Mouse (Mus musculus): ENCODE data around the gene Zfp712.

The Zfp712 gene

DNA sequence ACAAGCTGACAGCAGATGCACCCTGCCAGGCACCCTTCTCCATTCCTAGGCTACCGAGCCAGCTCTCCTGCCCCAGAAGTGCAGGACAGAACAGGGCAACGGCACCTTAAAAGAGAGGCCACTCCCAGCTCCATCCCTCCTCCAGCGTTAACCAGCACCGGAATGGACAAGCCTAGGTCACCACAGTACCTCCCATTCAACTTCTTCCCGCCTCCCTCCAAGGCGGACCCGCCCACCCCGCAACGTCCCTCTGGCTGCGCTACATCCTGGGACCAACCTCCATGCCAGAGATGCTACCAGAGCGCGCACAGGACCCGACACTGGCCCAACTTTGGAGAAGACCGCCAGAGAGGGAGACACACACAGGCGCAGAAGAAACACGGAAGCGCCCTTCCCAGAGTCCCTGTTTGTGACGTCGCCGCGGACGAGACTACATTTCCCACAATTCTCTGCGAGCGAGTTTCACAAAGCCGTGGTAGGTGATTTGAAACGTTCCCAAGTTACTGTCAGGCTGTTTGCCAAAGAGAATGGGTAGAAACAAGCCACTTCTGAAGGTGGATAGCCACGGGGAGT, at the start of gene Zfp712:
Zfp712 (minus strand) TSS at position 385 of the 573 bp plus-strand sequence.
- DNase-seq (ENCODE audit: low read depth), result peak; percentile 95

- DNase-seq (ENCODE audit: low read depth), result no peak
Observed at GRCm38 (mm10) chr13:67108821-67109206, 47.8 kb upstream of the Zfp712 start.

DNA sequence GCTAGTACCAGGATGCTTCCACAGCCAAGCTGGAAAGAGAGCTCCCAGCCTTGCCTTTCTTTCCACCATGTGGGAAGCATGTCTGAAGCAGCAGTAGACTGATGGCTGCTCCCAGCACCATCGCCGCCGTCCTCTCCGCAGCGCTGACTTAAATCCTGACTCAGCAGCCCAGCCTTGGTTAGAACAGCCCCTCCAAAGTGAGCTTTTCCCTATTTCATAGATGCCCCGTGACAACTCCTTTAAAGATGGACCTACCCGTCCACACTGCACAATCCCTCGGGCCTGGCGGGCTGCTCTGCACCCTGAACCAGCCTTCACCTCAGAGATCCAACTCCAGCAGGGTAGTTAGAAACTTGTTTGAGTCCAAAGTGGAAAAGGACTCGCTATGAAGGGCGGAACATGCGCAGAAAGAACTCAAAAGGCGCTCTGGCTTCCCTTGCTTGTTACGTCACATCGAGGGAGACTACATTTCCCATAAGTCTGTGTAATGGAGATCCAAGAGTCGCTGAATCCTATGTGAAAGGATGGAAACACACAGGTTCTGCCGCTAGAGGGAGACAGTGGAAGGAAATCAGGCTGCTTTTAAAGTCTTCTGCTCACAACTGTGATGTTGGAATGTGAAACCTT, 47.3 kb upstream of the Zfp712 start, which contains the start of gene Gm28557:
Gm28557 (minus strand) TSS at position 411 of the 627 bp plus-strand sequence.
- DNase-seq (ENCODE audit: low read depth), result peak; percentile 99

- no peak for DNase-seq (ENCODE audit: low read depth)
Observed at GRCm38 (mm10) chr13:67107681-67108080, 46.7 kb upstream of the Zfp712 start.

DNA sequence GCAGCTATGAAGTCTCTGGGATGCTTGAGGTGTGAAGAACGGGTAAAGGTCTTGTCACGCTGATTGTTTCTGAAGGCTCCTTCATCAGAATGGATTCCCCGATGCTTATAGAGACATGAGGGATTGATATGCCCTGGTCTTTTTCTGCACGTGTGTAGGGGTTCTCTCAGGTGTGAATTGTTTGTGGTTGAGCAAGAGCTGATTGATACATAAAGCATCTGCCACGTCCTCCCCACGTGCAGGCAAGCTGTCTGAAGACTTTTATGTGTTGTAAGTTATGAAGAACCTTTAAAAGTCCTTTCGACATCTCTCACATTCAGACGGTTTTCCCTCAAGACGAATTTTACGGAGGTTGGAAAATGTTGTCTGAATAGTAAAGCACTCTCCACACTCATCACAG, 36.9 kb upstream of the Zfp712 start, which contains the start of gene Zfp708:
Zfp708 (minus strand) TSS at position 101 of the 400 bp plus-strand sequence.
- DNase-seq (ENCODE audit: low read depth), result no peak

DNA sequence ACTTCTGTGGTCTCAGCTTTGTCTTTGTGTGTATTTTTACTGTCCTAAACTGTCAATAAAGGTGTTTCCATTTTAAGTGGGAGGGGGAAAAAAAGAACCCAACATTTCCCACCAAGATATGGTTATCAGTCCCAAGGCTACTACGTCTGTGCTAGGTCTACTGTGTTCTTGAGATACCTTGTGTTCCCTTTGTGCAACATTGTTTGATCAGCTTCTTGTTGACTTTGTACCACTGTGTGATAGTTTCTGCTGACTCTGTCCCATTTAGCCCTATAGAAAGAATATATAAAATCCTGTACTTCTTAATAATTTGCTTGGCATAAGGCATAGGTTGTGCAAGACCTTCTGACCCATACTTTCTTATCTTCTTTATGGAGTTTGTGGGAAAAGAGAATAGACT, 29.2 kb upstream of the Zfp712 start:
- DNase-seq (ENCODE audit: low read depth), result no peak

GRCm38 (mm10) chr13:67081946-67082345, 21.0 kb upstream of the Zfp712 start:
- peak; percentile 43 for DNase-seq (ENCODE audit: low read depth)

DNA sequence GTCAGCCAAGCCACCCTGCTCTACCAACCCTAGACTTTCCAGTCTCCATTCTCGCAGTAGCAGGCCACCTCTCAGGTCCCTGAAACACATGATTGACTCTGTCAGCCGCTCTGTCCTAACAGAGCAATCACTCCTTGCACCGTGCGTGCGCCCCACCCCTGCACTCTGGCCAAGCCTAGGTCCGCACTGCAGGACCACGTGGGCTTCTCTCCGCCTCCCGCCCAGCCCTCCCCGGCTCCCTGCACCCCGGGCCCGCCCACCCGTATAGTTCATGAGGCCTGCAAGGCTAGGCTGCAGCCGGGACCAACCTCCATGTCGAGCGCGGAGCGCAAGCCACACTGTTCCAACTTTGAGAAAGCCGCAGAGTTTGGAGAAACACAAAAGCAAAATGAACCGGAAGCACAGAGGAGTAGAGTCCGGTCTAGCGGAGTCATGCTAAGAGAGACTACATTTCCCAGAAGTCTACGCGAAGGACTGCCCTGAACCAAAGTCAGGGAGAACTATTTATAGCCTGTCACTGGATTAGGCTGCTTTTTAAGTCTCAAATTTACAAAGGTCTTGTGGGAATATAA, 20.3 kb upstream of the Zfp712 start:
- peak; percentile 87 for DNase-seq (ENCODE audit: low read depth)

DNA sequence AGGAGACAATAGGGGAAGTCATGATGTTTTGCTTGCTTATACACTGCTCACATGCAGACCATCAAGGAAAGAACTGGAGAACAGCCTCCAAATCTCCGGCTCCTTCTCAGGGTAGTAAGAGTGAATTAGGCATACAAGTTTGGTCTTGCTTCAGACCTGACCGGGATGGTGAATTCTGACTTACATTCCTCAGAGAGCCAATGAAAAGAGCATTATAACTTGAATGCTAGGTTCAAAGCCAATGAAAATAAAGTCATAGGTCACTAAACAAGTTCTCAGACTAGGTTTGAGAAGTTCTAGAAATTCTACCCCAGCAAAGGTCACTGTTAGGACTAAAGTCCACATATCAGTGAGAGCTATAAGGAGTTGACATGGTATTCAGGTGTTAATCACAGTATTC, 16.3 kb upstream of the Zfp712 start:
- no peak for DNase-seq (ENCODE audit: low read depth)

- no peak for DNase-seq (ENCODE audit: low read depth)
Observed at GRCm38 (mm10) chr13:67072786-67073185, 11.8 kb upstream of the Zfp712 start.

GRCm38 (mm10) chr13:67065386-67065785, 4.4 kb upstream of the Zfp712 start:
- DNase-seq (ENCODE audit: low read depth), result no peak

GRCm38 (mm10) chr13:67062427-67062826, 1.5 kb upstream of the Zfp712 start:
- DNase-seq (ENCODE audit: low read depth), result no peak

- peak; percentile 15 for DNase-seq (ENCODE audit: low read depth)
Observed at GRCm38 (mm10) chr13:67060161-67060785, 697 bp downstream of the Zfp712 start.
